Mouse (Mus musculus): Measurements from ENCODE around the gene Svs5.

DNA sequence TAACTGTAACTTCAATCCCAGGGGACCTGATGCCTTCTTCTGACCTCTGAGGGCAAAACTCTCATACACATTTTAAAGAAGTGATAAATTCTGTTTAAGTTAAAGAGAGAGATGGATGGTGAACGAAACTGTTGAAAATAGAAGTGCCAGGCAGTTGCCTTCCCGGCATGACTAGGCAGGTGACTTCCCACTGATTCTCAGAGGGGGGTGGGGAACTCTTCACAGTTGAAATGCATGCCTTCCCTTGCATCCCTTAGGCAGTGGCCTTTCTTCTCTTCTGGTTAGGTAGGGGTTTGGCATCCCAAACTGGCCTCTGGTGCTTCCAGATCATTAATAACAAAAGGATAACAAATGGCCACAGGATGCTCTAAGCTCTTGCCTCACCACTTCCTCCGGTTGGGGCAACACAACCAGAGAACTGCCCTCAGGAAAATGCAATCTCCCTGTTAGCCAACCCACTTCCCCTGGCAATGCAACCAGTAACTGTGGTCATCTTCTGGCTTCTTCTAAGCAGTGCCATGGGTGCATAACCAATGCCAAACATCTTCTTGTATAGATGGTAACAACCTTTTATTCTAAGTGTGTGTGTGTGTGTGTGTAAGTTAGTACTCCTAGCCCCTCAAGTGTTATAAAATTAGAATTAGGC, 40.0 kb downstream of the Svs5 start:
- TF ChIP-seq CTCF (IDR thresholded peaks at IDR 0.05; ENCODE audit: low read depth) (no peak), EP300 (optimal IDR thresholded peaks at IDR 0.05) (no peak)
